Mouse (Mus musculus): Measurements from ENCODE around the gene Ndufs2.
"Not testable (repeated sequence)": the region's sequence is repeated elsewhere in the genome, so short reads cannot be mapped to it uniquely, and the experiment has no call there.

The Ndufs2 gene

DNA sequence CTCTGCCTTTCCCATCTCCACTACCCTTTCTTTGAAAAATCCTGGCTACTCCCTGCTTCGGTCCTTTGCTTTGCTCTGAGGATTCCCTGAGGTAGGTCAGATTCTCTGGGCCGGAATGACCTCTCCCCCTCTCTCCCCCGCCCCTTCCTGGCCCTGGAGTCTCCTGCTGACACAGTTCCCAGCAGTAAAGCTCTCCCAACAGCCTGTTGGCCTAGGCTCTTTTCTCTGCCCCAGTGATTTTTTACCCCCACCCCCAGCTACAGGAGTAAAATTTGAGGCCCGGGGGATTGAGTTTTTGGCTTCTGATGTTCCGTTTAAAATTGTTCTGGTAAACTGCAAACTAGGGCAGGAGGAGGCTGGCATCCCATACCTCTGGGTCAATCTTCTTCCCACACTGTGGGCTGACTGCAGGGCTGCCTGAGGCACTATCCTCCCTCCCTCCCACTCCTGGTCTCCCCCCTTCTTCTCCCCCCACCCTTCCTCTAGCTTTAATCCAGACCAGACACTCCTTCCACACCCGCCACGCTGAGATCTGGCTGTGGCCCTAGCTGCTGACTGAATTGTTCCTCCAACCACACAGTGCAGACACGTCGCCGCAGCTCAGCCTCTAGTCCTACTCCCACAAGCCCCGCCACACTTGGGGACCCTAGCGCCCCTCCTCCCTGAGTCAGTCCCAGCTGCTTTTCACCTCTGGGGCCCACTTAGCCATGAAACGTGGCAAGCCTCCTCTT lies 571 bp upstream of the Ndufs2 start:
- peak; percentile 70 to 79 for DNase-seq

DNA sequence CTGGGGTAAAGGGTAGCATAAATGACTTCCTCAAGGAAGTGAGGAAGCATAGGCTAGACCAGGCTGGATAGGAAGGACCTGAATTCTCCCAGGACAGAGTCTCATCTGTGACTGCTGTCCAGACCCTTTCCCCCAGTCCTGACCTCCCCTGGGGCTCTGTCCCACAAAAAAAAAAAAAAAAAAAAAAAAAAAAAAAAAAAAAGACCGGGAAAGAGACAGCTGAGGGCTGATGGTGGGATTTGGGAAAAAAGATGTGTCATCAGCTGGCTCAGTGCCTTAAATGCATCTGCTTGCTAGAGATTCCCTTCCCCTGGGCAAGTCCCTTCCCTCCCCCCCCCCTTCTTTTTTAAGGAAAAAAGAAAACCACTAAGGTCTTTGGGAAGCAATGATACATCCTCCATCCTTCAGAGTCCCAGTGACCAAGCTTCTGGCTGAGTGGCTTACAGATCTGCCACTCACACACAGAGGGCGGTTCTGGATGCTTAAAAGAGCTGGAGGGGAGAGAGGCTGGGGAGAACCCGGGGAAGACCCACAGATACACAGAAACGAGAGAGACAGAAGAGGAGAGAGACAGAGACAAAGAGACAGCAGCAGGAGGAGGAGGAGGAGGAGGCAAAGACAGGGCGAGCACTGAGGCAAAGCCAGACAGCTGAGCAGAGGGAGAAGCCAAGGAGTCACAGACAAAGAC lies 1.1 kb downstream of the Ndufs2 start, which contains the start of gene Adamts4:
Gene Adamts4, plus strand, starts transcription at position 509 of the 688 bp plus-strand sequence.
- peak; percentile 77 to 82 for DNase-seq

DNA sequence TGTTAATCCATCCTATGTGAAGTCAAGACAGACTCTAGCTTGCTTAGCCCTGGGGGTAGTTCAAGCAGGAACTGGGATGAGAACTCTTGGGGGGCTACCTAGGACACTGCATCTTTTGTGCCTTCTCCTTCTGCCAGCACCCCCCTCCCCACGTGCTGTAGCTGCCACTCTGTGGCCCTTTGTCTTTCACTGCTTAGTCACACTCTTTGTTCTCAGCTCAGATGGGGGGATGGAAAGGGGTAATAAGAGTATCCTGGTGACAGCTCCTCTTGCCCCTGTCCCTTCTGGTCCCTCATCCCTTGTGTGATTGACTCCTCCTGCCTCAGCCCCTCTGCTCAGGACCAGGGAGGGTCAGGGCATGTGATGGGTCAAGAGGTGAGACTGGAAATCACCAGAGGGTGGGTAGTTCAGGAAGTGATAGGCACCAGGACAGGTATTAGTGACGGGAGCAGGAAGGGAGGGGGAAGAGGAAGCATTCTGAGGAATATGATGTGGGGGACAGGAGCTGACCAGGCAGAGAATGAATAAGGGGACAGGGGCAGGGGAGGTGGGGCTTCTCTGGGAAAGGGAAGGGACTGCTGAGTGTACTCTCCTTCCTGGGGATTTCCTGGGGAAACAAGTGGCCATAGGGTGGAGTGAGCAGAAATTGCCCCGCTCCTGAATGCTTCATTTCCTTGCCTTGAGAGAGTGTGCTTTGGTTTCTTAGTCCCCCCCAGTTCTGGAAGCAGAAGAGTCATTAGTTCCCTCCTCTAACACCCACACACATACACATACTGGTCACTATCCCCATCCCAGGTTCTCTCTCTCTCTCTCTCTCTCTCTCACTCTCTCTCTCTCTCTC lies 2.6 kb downstream of the Ndufs2 start:
- no peak for DNase-seq

DNA sequence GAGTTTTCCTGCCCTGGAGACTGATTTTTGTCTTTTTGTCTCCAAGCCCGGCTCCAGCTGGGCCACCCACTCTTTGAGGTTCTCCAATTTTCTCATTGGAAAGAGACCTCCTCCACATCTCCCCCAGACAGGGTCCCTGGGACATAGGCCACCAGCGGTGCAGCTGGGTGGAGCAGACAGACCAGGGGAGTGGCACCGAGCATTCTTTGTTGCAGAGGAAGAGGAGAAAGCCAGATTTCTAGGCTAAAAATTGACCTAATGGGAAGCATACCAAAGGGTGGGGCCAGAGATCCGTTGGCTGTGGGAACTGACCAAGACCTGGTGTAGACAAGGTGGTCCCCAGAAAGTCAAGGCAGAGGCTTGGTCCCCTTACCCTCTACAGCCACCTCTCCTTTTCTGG lies 3.3 kb downstream of the Ndufs2 start:
- DNase-seq: peak in 1 of 2 experiments; percentile 51

DNA sequence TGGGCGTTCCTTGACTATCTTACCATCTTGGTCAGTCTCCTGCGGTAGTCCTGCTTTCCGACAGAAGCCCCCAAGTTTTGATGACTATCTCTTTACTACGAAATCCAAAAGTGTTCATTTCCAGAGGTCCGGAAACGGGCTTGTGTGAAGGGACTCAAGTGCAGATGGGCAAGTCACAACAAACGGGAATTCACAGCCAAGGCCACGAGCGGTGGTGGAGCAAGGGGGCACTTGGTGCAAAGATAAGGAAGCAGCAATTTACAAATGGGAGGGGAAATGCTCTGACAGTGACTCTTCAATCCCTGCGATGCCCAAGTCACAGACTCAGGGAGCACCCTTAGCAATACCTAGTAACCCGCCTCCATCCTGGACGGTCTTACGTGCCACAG lies 3.7 kb downstream of the Ndufs2 start:
- no peak for DNase-seq

DNA sequence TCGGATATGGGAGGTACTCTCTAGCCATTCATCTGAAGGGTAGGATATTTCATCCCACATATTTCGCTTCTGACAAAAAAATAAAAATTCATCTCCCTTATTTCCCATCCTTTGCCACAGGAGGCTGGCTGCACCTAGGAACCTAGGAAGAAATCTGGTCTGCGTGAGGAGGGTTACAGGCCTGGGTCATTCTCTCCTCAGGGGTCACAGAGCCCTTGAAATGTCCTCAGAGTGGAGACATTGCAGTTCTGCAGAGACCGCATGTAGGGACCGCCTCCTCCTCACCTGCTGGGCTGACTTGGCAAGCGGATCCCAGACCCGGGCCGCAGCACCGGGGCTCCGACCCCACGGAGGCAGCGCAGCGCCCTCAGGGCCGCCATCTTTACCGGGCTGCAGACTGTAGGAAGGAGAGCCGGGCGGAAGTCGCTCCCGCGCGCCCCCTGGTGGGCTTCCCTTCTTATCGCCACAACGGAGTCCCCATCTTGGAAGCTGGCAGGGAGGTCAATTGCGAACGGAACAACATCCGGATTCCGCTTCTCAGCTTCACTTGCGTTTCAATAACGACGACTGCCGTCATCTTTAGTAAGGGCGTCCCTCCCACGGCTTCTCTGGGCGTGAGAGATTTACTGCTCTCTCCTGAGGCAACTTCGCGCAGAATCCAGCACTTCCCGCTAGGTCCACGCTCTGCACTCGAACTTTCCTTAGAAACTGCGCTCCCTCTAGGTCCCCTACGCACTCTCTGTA lies 4.3 kb downstream of the Ndufs2 start:
- peak; percentile 98 for DNase-seq

DNA sequence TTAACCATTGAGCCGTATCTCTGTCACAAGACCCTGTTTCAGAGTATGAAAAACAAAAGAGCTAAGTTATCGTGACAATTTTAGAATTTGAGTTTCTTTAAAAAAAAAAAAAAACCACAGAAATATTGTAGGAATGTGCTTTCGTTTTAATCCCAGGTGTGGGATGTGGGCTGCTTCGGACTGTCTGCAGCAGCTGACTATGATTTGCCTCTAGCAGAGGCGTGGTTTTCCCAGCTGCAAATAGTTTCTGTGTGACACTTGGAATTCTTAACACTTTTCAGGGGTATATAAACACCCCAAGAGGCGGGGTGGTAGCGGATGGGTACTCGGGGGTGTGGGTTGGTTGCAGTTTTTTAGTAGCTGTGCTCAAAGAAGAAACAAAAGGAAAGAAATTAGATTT lies 5.8 kb downstream of the Ndufs2 start:
- no peak for DNase-seq

DNA sequence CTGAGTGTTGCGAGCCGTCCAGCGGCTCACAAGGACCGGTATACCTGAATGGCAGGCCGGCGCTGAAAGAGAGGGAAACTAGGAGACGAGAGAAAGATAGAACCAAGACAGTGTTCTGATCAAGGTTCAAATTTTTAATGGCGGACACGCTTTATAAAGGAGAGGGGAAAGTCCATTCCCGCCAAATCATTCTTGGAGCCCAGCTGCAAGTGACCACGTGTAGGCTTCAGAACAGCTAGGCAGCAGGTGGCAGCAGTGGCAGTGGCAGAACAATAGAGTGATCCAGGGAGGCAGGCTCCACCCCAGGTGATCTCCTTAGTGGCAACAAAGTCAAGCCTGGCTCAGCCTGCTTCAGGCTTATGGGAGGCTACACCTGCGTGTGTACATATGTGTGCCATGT lies 9.2 kb downstream of the Ndufs2 start:
- not testable (repeated sequence) for DNase-seq

DNA sequence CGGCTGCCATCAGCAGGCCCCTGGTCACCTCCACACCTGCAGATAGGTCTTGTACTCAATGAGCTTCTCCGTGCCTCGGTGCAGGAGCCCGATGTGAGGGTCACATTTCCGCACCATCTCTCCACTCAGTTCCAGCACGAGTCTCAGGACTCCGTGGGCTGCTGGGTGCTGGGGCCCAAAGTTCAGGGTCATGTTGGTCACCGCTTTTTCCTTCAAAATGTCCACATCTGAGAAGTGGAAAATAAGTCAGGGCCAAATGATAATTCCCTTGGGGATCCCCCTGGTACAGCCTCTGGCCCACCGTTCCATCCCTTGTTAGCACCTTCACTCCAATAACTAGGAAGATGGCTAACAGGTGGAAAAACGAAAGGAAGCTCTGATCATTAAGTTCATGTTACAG lies 10.3 kb downstream of the Ndufs2 start:
- no peak for DNase-seq

DNA sequence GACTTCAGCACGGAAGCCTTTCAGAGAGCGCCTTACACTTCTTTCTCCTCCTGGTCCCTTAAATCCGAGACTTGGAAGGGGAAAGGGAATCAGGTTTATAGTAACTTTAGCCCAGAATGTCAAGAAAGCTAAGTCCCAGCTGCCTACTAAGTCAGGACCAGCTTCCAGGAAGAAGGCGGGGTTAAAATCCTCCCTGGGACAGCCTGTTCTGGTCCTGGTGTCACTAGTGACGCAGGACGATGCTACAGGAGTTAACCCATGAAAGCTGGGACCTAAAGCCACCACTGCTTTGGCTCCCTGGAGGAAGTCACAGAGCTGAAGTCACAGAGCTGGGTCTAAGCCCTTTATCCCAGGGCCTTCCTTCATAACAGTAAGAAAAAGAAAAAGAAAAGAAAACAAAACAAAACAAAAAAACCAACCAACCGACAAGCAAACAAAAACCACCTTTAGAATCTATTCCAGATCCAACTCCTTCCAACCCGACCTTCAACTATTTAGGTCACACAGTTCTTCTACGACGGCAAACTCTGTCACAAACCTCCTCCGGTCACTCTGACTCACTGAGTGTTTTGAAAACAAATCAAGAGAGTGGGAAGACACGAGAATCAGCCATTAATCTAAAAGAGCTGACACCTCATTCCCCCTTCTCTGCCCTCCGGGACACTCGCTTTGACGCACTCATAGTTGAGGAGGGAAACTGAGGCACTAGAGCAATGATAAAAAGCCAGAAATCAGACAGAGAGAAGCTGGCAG lies 11.0 kb downstream of the Ndufs2 start:
- DNase-seq: peak; percentile 57 to 64

DNA sequence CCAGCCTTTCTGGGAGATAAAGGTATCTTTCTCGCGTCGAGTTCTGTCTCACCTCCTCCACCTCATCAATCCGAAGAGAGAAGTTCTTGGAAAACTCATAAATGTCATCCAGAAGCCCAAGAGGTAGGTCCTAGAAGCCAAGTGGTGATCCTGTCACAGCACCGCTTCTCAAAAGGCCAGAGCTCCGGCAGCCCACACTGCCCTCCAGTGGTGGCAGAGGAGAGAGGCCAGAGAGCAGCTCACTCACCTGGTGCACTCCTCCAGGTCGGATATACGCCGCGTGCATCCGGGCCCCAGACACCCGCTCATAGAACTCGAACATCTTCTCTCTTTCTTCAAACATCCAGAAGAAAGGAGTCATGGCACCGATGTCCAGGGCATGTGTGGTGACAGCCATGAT lies 12.7 kb downstream of the Ndufs2 start:
- peak; percentile 78 to 85 for DNase-seq

DNA sequence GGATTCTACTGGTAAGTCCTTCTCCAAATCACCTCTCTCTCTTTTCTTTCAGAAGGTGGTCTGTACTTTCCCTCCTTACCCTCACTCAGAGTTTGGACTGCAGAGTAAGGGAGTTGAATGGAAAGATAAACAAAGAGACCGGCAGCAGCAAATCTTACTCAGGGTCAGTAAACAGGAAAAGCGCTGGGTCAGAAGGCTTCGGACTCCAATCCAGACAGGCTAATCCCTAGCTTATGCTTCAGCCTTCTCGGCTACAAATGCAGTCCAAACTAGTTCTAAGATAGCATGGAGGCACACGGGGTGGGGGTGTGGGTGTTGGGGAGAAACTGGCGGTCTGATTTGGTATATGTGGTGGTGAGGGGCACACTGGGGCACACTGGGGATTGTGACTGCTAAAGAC lies 13.8 kb downstream of the Ndufs2 start:
- no peak for DNase-seq

DNA sequence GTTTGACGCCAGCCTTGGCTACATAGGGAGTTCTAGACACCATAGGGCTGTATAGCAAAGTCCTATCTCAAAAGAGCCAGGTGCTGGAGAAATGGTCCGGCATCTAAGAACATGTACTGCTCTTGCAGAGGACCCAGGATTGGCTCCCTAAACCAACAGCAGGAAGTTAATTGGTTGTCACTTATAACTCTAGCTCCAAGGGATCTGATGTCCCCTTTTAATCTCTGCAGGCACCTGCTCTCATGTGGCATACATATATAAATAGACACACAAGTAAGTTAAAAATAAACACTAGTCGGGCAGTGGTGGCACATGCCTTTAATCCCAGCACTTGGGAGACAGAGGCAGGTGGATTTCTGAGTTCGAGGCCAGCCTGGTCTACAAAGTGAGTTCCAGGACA lies 15.4 kb downstream of the Ndufs2 start:
- DNase-seq: no peak

DNA sequence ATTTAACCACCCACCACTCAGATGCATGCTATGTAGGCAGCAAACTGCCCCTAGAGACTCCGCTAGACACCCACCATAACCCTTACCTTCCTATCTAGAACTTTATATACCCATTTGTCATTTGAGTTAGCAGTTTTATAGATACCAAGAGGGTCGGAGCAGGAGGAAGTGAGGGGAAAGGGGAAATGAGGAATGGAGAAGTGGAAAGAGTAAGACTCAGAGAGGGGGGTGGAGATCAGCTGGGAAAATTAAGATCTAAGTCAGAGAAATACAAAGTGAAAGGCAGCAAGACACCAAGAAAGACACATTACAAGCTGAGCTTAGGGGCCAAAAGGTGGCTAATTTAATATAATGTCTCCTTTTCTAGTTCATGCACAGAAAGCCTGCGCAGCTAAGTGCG lies 16.6 kb downstream of the Ndufs2 start:
- DNase-seq: no peak

DNA sequence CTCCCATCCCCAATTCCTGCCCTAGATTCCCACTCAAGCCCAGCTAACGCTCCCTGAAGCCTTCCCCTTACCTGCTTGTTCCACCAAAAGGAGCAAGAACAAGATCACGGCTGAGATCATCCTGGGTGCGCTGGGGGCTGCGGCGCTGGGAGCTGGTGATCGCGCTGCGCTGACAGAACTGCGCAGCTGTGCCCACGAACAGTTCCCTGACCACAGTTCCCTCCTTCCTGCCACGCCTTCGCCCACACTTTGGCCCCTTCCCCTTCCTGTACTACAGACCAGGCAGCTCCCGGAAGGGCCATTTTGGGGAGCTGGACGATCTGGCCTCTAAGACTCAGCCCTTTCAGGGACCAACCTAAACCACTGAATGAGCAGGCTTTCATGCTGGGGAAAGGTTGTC lies 17.1 kb downstream of the Ndufs2 start, which contains the start of gene Fcer1g:
Gene Fcer1g, minus strand, starts transcription at position 240 of the 400 bp plus-strand sequence.
- no peak for DNase-seq

DNA sequence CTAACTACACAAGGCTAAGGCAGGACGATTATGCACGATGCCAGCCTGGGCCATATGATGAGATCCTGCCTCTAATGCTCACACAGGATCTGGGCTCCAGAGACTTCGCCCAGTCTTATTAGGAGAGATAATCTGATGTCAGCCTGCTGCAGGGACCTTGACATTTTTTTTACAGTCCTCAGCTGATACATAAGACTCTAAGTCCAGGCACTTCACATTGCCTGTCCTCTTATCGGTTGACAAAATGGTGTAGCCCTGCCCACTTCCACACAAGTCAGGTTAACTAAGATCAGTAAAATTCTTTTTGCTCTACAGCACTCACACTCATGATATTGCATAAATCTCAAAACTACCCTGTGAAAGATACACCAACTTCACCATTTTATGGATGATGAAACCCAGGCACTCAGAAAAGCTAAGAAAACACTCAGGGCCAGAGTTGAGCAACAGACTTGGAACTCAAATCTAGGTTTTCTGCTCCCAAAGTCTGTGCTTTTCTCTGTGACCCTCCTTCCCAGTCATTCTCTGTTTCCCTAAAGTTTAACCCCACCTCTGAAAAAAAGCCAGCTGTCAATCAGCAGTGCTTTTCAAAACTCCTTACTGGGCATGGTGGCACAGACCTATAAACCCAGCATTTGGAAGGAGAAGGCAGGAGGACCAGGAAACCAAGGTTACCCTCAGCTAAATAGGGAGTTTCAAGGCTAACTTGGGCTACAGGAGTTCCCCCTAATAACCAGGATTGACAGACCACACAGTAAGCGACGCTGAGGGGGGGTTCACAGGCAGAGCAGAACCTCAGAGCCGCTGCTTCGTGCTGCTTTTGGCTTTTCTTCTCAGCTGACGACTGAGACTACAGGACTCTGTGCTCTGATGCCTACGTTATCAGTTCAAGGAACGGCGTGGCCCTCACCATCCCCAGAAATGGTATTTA lies 18.1 kb downstream of the Ndufs2 start:
- DNase-seq: no peak

DNA sequence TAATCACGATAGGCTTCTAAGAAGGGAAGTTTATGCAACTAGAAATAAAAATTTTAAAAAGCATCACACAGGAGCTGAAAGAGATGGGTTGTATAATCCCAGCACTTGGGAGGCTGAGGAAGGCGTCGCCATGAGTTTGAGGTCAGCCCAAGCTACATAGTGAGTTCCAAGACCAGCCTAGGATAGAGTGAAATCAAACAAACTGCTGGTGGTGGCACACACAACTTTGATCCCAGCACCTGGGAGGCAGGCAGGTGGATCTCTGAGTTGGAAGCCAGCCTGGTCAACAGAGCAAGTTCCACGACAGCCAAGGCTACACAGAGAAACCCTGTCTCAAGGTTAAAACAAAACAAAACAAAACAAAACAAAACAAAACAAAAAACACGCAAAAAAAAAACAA lies 18.8 kb downstream of the Ndufs2 start:
- DNase-seq: no peak

DNA sequence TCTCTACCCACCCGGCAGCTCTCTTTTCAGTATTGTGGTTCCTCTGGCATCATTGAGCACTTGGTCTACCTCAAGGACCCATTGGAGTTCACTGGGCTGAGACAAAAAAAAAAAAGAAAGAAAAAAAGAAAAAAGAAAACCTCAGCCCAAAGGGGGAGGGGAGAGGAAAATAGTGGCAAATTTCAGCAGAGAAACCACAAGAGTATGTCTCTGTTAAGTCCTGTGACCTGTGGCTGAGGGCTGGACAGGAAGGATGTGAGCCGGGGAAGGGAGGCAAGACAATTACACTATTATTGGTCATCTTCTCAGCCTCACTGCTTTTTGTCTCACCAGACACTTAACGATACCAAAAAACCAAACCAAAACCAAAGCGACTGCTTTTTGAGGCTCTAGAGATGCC lies 19.3 kb downstream of the Ndufs2 start:
- DNase-seq: no peak

DNA sequence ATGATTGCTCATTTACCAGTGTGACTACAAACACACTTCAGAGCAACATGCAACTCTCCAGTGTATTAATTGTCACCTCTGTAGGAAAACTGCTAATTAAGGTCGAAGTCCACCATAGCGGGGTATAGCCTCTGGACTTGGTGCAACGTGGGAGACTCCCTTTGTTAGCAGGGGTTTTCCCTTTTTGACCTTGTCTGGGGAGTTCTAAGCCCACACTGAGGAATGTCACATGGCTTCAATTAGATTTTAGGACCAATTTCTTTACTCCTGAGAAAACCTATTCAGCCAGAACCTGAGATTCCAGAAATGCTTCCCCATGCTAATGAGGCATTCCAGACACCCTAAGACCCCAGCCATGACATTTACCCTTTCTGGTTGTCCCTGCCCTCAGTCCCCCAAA lies 21.0 kb downstream of the Ndufs2 start:
- DNase-seq: no peak

DNA sequence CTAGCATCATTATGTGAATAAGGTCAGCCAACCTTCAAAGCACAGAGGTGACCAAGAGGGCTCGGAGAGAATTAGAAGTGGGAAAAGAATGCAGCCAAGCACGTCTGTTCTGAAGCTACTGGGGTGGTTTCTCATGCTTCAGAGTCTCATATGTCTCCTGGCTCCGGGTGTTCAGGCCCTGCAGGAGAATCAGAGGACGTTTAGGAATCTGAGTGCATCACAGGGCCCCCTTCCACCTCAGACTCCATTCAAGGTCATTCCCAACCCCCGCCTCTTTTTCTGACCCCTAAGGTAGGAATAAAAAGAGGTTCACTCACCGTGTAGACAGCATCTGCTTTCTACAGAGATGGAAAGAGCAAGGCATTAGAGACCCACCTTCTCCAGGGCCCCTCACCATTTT lies 21.4 kb downstream of the Ndufs2 start:
- no peak for DNase-seq

DNA sequence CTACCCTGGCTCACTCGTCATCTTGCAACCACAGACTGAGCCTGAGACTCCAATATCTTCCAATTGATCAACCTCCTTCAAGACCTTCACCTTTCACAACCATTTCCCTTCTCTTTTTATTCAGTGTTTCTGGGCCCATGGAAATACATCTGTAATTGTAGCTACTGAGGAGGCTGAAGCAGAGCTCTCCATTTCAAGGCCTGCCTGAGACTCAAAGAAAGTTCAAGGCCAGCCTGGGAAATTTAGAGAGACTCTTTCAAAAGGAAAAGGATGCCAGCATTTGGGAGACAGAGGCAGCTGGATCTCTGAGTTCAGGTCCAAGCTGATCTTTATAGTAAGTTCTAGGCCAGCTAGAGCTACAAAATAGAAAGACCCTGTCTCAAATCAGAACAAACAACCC lies 23.3 kb downstream of the Ndufs2 start:
- DNase-seq: no peak

Data from kidney, postnatal 4 days (tissue).